Mouse (Mus musculus): ENCODE data around the gene Gatm.

Gatm gene

DNA sequence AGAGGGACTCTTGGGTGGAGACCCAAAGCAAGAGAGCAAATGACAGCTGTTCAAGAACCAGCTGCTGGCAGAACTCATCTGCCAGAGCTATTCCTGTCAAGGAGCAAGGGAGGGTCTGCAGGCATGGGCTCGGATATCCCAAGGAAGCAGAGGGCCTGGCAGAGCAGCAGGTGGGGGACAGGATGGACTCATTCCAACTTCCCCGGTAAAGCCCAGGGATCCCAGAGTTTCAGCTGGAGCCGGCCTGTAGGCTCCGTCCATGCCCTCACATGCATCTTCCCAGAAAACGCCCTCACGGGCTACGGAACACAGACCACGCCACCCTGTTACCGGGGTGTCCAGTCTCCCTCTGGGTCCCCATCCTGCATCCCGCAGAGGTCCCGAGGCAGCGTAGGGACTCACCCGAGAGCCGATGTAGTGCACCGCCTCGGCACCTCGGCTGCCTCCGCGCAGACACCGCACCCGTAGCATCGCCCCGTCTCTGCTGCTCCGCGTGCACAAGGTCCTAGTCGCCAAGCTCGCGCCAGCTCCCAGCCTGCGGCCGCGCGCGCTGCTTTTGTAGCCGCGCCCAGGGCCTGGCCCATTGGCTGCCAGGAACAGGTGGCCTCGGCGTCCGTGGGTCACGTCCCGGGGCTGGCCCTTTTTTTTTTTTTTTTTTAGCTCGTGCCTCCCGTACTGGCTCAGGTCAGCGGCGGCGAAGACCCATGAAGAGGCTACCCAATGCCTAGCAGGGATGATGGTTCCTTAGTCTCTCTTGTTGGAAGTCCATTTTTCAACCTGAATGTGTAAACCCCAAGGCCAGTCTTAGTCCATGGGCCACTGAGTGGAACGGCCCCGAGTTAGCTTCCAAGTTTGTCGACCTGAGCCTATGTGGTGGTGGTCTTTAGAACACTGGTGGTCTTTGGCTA is at the start of gene Gatm:
Gene Gatm, minus strand, starts transcription at position 558 of the 908 bp plus-strand sequence.
- no peak for DNase-seq (ENCODE audit: low read depth, low spot score)

DNA sequence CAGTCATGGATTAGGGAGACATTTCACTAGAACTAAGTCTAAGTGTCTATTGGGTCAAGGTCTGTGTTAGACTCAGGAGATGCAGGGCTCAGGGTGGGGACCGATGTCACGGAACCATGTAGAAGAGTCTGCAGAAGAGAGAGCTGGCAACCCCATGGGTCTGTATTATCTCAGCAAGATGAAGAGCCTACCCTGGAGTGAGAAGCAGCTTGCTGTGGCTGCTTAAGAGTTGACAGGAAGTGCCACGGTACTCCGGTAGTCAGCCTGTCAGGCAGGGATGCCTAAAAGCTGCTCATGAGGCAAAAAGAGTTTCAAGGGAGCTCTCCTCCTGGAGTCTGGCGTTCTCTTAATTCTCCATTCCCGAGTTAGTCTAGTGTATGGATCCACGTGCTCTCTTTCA is 48.7 kb upstream of the Gatm start:
- no peak for DNase-seq (ENCODE audit: low read depth, low spot score)

DNA sequence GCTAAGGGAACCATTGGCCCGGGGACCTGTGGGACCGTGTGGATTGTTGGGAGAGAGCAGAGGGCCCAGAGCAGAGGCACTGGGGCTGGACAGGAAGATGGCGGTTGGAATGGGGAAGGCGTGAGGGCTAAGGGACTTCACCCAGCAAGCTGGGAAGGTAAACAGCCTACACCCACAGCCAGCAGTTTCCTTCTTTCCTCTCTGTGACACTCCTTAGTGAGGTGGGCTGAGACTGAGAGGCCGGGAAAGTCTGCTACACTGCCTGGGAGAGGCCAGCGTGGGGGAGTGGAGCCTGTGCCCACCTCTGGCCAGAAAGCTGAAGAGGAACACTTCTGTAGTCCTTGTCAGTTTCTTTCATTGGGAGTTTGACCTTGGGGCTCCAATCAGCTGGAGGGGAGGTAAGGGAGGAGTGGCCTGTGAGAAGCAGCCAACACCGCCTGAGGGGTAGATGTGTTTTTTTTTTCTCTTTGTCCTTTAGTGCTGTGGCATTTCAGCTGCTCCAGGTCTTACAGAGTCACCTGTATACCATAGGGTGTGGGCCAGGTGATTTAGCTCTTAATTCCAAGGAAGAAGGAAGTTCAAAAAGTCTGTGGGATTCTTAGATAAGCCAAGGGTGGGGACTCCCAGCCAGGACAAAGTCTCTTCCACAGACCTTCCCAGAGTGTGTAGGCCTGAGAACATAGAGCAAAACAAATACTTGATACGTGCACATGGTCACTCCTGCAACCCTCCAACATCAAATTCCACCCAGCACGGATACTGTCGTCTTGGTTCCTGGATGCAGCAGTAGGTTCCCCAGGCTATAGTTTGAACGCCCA is 46.8 kb upstream of the Gatm start:
- DNase-seq (ENCODE audit: low read depth, low spot score) = no peak

DNA sequence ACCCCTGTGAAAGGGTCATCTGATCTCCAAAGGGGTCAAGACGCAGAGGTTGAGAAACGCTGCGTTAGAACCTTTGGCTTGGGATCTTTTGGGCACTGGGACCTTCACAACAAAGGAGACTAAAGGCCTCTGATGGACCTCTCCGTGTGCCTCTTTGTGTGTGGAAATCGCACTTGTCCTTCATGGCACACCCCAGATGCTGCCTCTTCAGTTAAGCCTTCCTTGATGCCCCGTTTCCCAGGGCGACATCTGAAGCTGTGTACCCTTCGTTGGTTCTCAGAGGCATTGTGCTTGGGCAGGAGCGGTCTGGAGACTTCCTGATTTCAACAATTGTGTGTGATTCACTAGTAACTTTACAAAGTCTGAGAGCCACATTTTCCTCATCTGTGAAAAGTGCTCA is 45.7 kb upstream of the Gatm start:
- no peak for DNase-seq (ENCODE audit: low read depth, low spot score)

DNA sequence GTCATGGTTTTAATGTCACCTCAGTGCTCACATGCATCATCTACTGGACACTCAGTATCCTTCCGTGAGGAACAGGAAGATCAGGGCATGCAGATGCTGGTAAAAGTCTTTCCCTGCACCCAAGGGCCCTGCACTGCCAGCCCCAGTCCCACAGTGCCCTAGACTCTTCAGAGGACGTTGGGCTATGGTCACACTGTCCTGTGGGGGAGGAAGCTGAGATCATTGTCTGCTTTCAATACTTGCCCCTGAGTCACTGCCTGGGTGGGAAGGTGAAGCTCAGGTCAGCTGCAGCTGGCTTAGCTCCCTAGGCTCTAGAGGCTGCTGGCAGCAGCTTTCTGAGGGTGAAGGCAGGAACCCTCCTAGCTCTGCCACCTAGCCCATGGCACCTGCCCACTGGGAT is 44.9 kb upstream of the Gatm start:
- no peak for DNase-seq (ENCODE audit: low read depth, low spot score)

DNA sequence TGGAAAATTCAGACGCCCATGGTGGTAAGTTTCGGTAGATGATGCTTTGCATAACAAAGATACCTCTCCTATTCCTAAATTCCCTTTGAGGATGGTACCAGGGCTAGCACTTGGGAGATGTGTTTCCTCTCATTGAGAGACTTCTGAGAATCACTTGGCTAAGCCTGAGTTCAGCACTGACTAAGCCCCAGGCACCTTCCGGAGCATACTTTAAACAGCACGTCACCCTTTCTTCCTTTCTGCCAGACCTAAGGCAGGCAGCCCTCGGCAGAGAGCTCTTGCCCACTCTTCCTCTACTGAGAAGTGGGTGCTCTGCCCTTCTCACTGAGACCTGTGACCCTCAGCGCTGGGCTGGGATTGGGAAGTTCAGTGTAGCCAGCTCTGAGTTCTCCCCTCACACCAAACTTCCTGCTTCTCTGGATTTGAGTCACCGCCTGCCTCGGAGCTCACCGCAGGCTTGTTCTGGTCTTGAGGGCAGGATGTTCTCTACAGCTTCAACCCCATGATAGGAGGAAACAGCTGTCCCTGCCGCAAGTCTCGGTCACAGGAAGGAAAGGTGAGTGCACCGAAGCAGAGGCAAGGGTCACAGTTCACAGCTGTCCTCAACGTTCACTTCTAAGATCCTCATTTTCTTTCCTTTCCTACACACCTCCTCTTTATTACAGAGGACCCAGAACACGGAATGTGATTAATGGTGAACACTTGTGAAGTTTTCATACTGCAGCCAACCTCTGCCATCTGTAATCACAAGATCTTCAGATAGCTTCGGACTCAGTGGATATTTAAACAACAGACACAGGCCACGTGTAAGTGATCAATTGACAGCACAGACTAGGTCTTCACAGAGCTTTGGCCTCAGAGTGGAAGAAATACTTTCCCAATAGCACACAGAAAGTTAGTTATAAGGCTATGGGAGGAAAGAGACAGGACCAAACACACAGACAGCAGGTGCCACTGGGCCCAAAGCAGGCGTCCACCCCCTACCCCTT is 41.3 kb upstream of the Gatm start:
- DNase-seq (ENCODE audit: low read depth, low spot score) = no peak

DNA sequence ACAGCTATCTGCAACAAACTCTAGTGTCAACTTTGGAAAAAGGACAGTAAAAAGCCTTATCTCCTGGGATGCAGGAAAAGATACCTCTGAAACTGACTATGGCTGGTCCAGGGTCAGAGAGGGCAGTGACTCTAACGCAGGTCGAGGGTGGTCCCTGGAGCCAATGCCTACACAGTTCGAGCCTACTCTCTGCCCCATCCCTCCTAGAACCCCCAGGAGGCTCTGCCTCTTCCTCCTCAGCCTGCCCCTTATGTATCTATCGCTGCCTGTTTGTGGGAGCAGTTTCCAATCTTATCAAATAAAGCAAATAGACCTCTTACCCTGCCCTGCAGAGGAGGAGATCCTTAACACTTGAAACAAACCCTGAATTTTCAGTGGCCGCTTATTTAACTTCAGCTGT is 27.6 kb upstream of the Gatm start:
- no peak for DNase-seq (ENCODE audit: low read depth, low spot score)

DNA sequence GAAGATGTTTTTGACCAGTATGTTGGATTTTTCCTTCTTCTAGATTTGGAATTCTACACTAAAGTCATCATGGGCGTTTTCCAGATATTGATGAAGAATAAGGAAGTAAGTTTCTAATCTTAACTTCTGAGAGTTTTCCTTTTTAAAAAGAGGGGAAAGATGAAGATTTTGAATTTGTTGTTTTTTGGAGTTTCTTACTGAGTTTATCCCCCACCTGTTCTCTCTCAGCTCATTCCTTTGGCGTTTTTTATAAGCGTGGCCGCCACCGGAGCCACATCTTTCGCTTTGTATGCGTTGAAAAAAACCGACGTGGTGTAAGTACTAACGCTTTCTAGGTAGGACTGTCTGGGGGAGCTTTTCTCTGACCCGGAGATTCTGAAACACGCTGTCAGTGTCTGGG is 26.9 kb upstream of the Gatm start:
- no peak for DNase-seq (ENCODE audit: low read depth, low spot score)

DNA sequence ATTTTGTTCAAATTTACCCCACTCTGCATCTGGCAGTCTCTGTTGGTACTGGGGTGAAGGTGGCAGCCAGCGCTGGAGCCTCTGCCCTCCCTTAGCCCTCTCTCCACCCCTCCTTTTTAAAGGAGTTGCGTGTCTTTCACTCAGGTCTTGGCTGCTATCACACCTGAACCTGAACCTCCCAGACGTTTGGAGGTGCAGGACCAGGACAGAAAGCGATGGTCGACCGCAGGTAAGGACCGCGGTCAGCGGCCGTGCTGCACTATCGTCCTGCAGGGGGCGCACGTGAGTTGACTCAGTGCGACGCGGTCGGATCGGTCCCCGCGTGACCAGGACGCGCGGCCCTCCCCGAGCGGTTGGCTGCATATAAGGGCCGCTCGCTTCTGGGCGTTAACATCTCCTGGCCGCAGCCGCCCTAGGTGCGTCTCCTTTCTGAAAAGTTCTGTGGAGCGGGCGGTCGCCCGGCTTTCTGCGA is 26.5 kb upstream of the Gatm start:
- peak; percentile 39 for DNase-seq (ENCODE audit: low read depth, low spot score)

DNA sequence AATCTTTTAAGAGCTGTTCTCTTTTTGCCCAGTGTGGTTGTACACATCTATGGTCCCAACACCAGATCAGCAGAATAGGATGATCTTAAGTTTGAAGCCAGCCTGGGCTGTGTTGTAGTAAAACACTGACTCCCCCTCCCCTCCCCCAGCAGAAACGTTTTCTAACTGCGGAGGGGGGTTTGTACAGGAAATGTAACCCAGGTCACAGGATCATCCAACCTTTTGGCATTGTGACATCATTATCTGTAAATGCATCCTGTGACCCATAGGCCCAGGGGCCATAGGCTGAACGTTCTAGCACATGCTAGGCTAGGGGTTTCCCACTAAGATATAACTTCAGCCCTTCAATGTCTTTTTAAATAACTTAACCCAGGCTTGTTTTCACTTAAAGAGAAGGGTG is 25.6 kb upstream of the Gatm start, which contains the start of gene AA467197:
Gene AA467197, plus strand, starts transcription at position 301 of the 400 bp plus-strand sequence.
- DNase-seq (ENCODE audit: low read depth, low spot score) = no peak

DNA sequence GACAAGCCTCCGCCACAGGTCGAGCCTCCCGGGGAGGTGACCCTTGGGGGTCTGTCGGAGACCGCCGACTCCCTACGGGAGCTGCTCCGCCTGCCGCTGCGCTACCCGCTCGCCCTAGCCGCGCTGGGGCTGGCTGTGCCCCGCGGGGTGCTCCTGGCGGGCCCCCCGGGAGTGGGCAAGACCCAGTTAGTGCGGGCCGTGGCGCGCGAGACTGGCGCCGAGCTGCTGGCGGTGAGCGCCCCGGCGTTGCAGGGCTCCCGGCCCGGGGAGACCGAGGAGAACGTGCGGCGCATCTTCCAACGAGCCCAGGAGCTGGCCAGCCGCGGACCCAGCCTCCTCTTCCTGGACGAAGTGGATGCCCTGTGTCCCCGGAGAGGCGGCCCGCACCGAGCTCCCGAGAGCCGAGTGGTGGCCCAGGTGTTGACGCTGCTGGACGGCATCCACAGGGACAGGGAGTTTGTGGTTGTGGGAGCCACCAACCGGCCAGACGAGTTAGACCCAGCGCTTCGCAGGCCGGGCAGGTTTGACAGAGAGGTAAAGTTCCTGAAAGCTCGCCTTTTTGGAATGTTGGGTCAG is 20.2 kb upstream of the Gatm start:
- DNase-seq (ENCODE audit: low read depth, low spot score) = peak; percentile 64

DNA sequence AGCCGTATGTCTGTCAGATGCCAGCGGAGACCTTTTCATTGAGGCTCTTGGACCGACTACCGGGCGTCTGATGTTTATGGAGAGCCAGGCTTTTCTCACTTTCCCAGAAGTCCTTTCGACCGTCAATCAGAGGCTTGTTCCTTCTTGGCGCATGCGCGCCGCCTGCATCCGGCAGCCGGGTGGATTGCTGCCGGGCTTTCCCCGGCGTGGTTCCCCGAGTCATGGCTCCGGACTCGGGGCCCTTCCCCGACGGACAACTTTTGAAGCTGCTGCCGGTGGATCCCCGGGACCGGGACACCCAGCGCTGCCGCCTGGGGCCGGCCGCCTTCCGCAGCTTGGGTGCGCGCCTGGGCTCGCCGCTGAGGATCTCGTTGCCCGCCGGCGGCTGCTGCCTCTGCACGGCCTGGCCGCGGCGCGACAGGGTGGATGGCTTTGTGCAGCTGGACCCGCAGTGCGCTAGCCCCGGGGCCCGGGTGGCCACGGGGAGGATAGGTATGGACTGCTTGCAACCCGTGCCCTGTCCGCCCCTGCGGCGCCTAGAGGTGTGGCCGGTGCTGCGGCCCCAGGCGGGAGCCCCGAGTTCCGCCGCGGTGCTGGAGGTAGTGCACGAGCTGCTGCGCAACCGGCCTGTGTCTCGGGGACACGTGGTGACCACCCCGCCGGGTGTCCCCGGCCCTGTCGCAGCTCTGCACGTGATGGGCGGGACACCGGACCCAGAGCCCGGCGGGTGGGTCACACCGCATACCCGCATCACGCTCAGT is 19.5 kb upstream of the Gatm start:
- peak; percentile 93 for DNase-seq (ENCODE audit: low read depth, low spot score)

DNA sequence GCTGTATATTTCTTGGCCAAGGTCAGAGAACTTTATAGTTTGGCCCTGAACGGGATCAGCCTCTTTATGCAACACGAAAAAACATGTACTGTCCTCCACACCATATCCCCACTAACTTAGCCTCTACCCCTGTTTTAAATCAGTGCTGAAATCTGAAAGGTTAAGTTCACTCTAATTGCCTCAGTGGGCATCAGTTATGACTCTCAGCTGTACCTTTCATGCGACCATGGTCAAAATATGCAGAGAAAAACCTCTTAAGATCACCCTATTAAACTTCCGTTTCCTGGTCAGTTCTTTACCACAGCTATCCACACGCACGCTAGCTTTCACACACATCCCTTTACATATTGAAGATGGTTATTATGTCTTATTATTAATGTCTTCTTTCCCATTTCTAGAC is 18.8 kb upstream of the Gatm start:
- no peak for DNase-seq (ENCODE audit: low read depth, low spot score)

DNA sequence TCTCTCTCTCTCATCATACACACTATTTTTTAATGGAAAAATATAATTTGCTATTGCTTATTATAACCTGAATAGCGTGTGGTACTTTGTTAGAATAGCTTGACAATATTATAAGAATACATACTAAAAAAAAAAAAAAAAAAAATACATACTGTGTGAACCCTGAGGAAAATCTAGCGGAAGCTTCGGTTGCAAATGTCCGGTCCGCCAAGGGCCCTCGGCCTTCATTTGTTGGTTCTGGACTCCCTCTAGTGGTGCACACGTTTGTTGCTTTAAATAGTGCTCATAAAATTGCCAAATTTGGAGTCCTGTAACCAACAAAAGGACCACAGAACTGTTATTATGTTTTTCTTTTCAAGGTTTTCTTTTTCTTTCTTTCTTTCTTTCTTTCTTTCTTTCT is 17.9 kb upstream of the Gatm start:
- DNase-seq (ENCODE audit: low read depth, low spot score) = peak; percentile 86

DNA sequence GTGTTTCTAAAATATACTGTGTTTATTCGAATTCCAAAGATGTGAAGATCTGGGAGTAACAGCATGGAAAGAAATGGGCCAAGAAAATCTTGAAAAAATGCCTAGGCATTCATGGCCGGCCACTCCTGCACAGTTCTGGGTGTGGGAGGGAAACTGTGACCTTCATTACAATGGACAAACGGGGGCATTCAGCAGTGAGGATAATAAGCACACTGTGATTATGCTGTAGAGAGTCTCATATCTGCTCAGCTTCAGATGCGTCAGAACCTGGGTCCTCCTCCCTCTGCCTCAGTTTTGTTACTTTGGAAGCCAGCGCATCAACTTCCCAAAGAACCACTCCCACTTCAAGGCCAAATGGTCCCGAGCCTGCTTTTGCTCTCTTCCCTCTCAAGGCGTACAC is 14.8 kb upstream of the Gatm start:
- DNase-seq (ENCODE audit: low read depth, low spot score) = no peak

DNA sequence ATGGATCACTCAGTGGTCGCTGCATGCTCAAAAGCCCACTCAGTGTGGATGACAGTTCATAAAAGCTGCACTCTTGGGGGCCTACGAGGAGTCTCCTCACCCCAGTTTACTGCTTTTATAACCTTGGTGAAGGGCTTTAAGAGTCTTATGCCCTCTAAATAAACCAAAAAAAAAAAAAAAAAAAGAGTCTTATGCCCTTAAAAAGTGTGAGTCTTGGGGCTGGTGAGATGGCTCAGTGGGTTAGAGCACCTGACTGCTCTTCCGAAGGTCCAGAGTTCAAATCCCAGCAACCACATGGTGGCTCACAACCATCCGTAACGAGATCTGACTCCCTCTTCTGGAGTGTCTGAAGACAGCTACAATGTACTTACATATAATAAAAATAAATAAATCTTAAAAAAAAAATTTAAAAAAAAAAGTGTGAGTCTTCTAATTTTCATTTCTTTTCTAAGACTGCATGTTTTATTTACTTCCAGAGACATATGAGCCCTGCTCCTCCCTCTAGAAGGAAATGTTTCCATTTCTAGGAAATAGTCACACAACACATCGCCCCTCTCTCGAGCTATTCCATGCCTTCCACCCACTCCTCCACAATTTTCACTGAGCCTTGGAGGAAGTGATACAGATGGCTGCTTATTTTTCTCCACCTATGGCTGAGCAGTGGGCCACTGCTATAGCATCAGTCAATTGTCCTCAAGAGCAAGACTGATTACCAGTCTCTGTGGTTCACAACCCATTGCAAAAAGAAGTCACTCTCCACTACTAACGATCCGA is 10.4 kb upstream of the Gatm start:
- DNase-seq (ENCODE audit: low read depth, low spot score) = no peak

DNA sequence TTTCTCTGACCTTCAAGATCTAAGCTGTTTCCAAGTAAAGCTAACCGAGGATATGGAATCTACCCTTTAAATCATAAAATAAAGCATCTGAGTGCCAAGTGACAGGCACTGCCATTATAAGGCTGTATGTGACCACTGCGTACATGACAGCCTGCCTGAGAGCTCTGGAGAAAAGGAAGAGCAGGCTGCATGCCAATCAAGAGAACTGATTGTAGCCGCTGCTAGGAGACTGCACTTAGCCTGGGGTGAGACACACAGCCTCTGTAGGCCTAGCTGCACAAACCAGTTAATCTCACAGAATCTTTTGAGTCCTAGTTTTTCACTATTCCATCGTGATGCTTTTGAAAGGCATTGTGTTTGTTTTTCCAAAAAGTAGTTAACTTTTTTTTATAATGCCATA is 7.6 kb upstream of the Gatm start:
- no peak for DNase-seq (ENCODE audit: low read depth, low spot score)

DNA sequence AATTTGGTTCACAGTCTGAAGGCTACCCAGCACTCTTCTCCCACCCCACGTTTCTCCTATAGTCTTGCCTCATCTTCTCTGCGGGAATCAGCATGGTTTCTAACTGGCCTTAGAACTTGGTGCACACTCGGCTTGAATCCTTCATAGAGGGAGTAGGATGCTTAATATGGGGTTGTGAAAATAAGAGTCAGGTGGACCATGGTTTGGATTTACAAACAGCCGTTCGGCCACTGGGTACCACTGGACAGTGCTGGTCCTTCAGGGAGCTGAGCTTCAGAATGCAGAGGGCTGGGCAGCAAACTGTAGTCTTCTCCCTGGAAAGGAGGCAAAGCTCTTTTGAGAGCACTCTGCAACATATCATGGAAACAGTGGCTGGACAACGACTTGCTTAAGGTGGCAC is 6.7 kb upstream of the Gatm start:
- DNase-seq (ENCODE audit: low read depth, low spot score) = no peak

DNA sequence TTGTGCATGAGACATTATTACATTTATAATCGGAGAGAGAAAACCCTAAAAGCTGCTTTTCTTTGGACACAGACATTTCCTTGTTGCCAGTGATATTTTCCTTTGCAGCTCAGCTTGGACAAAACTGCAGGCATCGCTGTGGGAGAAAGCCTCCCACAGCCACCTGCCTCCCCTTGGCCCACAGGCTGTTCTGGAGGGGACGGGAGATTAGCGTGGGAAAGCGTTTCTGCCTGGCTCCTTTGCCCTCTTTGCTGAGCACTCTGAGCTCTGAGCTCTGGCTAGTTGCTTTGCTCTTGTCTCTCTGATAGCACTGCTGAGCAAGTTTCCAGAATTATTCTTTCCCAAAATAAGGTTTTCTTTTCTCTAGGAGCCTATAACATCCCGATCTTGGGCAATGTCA is 5.1 kb upstream of the Gatm start:
- no peak for DNase-seq (ENCODE audit: low read depth, low spot score)

DNA sequence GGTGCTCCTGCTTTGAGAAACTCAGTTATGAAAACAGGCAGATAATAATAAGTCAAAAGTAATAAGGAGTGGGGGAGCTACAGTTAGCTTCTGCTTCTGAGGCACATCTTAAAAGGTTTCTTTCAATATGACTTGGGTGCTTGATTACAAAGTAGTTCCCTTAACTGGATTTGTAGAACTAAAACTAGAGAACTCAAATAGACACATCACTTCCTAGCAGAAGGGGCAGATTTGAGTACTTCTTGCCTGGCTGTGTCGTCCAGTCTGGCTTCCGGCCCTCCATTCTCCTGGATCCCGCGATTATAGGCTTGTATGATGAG is 511 bp upstream of the Gatm start:
- DNase-seq (ENCODE audit: low read depth, low spot score) = no peak
